Mouse (Mus musculus): Measurements from ENCODE around the gene Jaml.

DNA sequence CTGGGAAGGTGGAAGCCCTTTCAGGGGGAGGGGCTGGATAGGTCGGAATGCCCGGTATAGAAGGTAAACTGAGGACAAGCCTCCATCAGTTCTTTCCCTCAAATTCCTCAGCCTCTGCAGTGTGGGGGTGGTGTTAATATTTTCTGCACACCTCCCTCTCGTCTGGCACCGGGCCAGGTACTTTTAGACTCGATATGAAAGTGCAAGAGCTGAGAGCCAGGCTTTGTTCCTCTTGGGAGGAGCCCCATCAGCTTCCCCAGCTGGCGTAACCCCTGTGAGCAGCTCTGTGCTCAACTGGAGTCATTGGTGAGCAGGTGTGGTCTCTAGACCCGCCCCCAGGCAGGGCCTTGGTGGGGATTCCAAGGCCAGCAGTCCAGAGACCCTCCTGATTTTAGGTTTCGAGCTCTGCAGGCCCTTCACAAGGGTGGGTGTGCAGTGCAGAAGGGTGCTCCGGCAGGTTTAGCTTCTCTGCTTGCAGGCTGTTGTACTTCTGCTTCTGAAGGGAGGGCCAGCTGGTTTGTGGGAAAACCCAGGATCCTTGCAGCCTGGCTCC lies 43.3 kb downstream of the Jaml start:
- TF ChIP-seq POLR2A (IDR thresholded peaks at IDR 0.05; ENCODE audit: borderline replicate concordance, low read depth, low read length) (no peak), CTCF (IDR thresholded peaks at IDR 0.05; ENCODE audit: low read depth, low read length) (no peak)
